Mouse (Mus musculus): ENCODE measurements at regions not wholly inside any gene's neighbourhood (a gene's known extent, or its start where the extent isn't known, plus 50 kb on each side); places are given as distances from the start of the nearest gene placed in this dataset.
A peak's percentile ranks its signal among the peaks of the same experiment; 100 is the strongest.
"Not testable (repeated sequence)": the region's sequence is repeated elsewhere in the genome, so short reads cannot be mapped to it uniquely, and the experiment has no call there.

- peak; percentile 14 for DNase-seq (ENCODE audit: extremely low spot score, low read depth, low spot score)
Measured at GRCm38 (mm10) chr16:42549591-42549990, 209.1 kb upstream of the Gap43 start.

DNA sequence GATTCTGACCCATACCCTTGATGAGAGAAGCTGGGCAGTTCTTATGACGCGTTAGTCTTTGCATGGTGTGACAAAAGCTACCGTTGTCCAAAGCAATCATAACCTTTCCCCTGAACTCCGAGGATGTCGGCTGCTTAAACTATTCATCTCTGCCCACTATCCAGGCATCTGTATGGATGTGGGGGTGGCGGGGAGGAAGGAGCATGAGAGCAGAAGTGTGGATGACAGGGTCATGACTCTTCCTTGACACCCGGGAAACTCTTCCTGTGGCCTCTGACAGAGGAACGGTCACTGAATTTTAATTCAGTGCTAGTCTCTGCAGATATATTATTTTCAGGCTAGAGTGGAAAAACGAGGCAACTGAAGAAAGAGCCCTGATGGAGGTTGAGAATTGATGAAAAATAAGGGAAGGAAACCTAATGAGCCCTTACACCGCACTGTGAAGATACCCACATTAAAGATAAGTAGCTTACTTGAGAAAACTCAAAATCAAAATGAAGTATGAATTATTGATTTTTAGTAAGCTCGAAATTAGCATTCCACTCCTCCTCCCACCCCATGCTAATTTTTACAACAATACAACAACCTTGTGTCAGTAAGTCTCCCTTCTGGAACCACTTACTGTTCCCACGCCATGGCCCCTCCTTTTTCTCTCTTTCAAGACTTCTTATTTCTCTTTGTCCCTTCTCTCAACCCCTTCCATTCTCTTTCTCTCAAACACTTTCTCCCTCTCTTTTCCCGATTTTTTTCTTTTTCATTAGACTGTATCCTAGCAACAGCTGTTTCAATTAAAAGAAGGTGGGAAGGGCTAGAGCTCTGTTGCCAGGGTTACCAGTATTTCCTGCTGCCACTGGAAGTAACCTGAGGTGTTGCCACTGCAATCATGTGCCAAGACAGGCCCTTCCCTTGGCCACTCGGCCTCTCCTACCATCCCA lies 206.0 kb upstream of the Gap43 start:
- DNase-seq (ENCODE audit: extremely low spot score, low read depth, low spot score) = no peak

- no peak for DNase-seq (ENCODE audit: extremely low spot score, low read depth, low spot score)
Measured at GRCm38 (mm10) chr16:42517321-42517720, 176.9 kb upstream of the Gap43 start.

DNA sequence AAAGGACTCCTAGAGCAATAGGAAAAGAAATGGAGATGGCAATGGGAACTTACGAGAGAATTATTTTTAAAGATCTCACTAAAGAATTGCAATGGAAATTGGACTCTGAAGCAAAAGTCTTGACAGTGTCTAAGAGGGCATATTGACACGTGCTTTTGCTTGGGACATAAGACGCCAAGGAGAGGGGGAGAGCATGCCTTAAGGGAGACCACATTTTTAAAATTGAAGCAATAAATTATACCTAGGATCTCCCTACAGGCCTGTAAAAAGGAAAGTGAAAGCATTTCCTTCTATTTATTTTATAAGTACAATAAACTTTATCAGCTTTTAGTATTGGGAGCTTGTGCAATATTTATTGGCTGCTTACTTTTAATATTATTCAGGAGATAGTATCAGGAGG lies 175.5 kb upstream of the Gap43 start:
- DNase-seq (ENCODE audit: extremely low spot score, low read depth, low spot score) = no peak

DNA sequence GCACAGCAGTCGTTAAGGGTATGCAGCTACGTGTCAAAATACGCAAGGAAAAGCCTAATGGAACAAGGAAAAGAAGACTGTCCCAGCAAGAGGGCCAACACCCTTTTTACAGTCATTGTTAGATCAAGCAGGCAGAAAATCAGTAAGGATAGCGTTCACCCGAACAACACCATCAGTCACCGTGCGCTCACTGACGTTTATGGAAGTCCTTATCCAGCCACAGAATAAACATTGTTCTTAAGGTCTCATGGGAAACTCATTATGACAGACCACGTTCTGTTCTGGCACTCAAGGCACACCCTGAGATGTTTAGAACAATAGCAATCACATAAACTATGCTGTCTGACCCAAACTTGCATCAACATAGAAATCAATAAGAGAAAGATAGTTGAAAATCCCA lies 164.7 kb upstream of the Gap43 start:
- DNase-seq (ENCODE audit: extremely low spot score, low read depth, low spot score) = no peak

GRCm38 (mm10) chr16:42501713-42502112 lies 161.3 kb upstream of the Gap43 start:
- DNase-seq (ENCODE audit: extremely low spot score, low read depth, low spot score) = no peak

- DNase-seq (ENCODE audit: extremely low spot score, low read depth, low spot score) = not testable (repeated sequence)
Measured at GRCm38 (mm10) chr16:42501109-42501508, 160.7 kb upstream of the Gap43 start.

- no peak for DNase-seq (ENCODE audit: extremely low spot score, low read depth, low spot score)
Measured at GRCm38 (mm10) chr16:42499514-42499913, 159.1 kb upstream of the Gap43 start.

GRCm38 (mm10) chr16:42498368-42498767 lies 157.9 kb upstream of the Gap43 start:
- DNase-seq (ENCODE audit: extremely low spot score, low read depth, low spot score) = no peak

DNA sequence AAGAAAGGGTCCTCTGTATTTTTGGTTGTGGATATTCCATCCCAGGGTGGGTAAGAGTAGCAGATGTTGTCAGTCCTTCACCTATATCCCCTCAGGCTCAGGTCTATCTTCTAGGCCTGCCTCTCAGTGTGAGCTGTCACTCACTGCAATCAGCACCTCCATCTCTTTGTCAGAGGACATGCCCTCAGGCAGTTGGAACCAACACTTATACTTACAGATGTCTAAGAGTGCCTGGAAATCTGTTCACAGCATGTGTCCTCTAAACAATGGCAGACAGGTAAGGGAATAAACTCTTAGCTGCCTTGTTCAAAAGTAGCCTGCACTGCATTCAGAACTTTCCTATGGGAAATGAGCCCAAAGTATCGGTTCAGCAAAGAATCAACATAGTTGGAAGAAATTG lies 153.1 kb upstream of the Gap43 start:
- no peak for DNase-seq (ENCODE audit: extremely low spot score, low read depth, low spot score)

GRCm38 (mm10) chr16:42488745-42489144 lies 148.3 kb upstream of the Gap43 start:
- no peak for DNase-seq (ENCODE audit: extremely low spot score, low read depth, low spot score)

DNA sequence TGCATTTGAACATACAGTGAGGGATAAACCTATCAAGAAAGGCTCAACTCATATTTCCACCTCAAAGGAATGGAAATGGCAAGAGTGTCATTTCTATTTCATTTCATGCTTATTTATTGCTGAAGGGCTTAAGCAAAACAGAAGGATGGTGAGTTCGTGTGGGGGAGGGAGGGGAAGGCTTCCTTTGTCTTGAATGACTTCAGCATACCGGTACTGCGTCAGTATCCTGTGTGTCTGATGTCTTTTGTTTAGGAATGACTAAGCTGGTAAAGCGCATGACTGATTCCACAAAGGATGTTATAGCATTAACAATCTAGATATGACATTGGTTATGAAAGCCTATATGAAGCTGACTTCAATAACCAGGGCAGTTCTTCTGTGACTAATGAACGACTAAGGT lies 139.5 kb upstream of the Gap43 start:
- no peak for DNase-seq (ENCODE audit: extremely low spot score, low read depth, low spot score)

- DNase-seq (ENCODE audit: extremely low spot score, low read depth, low spot score) = no peak
Measured at GRCm38 (mm10) chr16:42466976-42467375, 126.5 kb upstream of the Gap43 start.

- DNase-seq (ENCODE audit: extremely low spot score, low read depth, low spot score) = no peak
Measured at GRCm38 (mm10) chr16:42456335-42456984, 116.0 kb upstream of the Gap43 start.

DNA sequence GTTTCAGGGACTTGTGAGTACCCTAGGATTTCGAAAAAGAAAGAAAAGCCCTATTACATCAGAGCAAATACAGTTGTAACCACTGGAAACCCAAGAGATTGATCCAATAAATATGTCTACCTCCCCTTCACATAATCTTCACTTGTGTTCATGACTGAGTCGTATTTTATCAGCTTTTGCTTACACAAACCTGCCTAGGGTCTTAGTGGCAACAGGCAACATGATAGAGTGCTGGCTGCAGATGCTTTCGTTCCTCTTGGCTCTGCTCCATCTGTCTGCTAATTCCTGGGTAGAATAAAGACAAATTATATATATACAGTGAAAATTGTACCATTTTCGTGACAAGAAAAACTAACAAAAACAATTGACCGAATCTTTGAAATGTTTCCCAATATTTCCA lies 112.9 kb upstream of the Gap43 start:
- no peak for DNase-seq (ENCODE audit: extremely low spot score, low read depth, low spot score)

GRCm38 (mm10) chr16:42449840-42450444 lies 109.5 kb upstream of the Gap43 start:
- DNase-seq (ENCODE audit: extremely low spot score, low read depth, low spot score) = no peak

DNA sequence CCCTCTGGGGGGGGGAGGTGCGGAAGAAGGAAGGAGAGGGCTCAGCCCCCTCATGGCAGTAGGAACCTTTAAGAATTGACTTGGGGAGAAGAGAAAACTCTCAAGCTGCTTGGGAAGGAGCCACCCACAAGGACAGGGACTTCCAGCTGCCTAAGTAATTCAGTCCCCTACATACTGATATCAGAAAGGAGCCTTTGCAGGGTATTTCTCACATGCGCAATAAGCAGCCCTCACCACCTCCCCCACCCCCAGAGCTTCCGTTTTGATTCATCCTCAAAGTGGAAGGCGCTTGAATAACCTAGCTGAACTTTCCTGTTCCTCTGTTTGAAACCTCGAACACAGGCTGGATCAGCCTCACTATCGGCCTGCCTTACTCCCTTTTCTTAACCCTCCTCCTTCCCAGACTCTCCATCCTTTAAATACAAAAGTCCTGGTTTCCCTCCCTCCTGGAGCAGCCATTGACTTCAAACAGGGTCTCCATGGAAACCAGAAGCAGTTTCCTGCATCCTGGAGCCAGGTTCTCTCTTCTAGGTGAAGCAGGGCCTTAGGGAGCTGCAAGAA lies 104.5 kb upstream of the Gap43 start:
- DNase-seq (ENCODE audit: extremely low spot score, low read depth, low spot score) = no peak

- DNase-seq (ENCODE audit: extremely low spot score, low read depth, low spot score) = no peak
Measured at GRCm38 (mm10) chr16:42444408-42444862, 104.0 kb upstream of the Gap43 start.

DNA sequence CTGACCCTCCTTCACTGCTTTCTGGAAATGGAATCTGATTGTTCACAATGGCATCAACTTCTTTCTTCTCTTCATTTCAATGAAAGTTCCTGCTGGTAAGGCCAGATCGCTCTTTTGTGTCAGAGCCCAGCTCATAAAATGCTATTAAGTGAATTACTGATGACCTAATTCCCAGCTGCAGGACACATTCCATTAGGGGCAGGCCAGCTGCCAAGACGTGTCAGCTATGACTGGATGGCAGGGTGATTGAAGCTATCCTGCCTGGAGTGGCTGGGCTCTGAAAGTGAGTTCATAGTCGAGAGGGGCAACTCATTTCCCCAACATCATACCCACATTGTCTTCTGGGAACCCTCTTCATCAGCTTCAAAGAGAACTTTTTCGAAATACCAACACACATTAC lies 100.4 kb upstream of the Gap43 start:
- no peak for DNase-seq (ENCODE audit: extremely low spot score, low read depth, low spot score)

DNA sequence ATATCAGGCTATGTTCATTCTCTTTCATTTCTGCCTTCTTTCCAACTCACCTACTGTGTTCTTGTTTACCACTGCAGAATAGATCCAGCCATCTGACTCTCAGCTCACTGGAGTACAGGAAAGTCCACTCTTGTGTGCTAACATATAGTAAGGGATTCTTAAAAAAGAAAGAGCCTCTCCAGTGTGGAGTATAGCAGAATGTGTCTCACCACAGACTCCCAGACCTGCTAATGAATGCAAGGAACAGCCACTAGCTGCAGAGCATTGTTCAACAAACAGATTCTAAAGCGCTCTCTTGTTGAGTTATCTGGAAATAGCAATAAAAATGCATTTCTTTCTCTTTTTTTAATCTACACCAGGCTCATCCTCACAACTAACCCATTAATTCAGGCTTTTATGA lies 91.1 kb upstream of the Gap43 start:
- no peak for DNase-seq (ENCODE audit: extremely low spot score, low read depth, low spot score)

GRCm38 (mm10) chr16:42416673-42417072 lies 76.2 kb upstream of the Gap43 start:
- DNase-seq (ENCODE audit: extremely low spot score, low read depth, low spot score) = no peak
